Mouse (Mus musculus) forebrain, embryonic 14.5 days (tissue): ENCODE measurements around the gene Olfr1249. TPM values are rescaled to one million over a fixed set of nuclear protein-coding genes. Genes with fewer than 3 reads are reported as not detected.
"Not testable (repeated sequence)": the region's sequence is repeated elsewhere in the genome, so short reads cannot be mapped to it uniquely, and the experiment has no call there.

Source experiments
- ATAC-seq: fragments of 200-750 bp; cut with Nextera tagmentation; 2 replicates; pipeline ENCODE4 v1.8.0; 2017; ENCODE audit warnings: mild to moderate bottlenecking, moderate library complexity
- DNase-seq: peaks from one replicate; pipeline ENCODE4 v3.0.0-alpha.2; 2015; ENCODE audit warnings: low spot score
- H3K27ac ChIP-seq: fragments of 300-500 bp; sonication (generic); 2 replicates; pipeline ENCODE4 v1.5.1; 2014; ENCODE audit warnings: low read depth, mild to moderate bottlenecking, control low read depth, low read length, moderate library complexity
- H3K27me3 ChIP-seq: fragments of 300-500 bp; sonication (generic); replicated peaks from 2 replicates; pipeline ENCODE4 v1.6.1; 2014; ENCODE audit warnings: low read length, control low read depth, mixed read lengths; ENCODE audit not compliant: control insufficient read depth, insufficient read depth
- H3K36me3 ChIP-seq: fragments of 300-500 bp; sonication (generic); 2 replicates; pipeline ENCODE4 v1.6.1; 2014; ENCODE audit warnings: low read length, control low read depth; ENCODE audit not compliant: control insufficient read depth, insufficient read depth
- H3K4me1 ChIP-seq: fragments of 300-500 bp; sonication (generic); 2 replicates; pipeline ENCODE4 v1.6.1; 2014; ENCODE audit warnings: antibody characterized with exemption, low read length, control low read depth; ENCODE audit not compliant: control insufficient read depth, insufficient read depth
- H3K4me2 ChIP-seq: fragments of 300-500 bp; sonication (generic); 2 replicates; pipeline ENCODE4 v1.6.1; 2014; ENCODE audit warnings: mild to moderate bottlenecking, control low read depth, low read length
- H3K4me3 ChIP-seq: fragments of 300-500 bp; sonication (generic); 2 replicates; pipeline ENCODE4 v1.5.1; 2014; ENCODE audit warnings: low read depth, low read length, control low read depth
- H3K9ac ChIP-seq: fragments of 300-500 bp; sonication (generic); 2 replicates; pipeline ENCODE4 v1.6.1; 2014; ENCODE audit warnings: mild to moderate bottlenecking, low read length, control low read depth, moderate library complexity
- H3K9me3 ChIP-seq: fragments of 300-500 bp; sonication (generic); replicated peaks from 2 replicates; pipeline ENCODE4 v1.6.1; 2016; ENCODE audit warnings: low read length, control low read depth, mixed read lengths; ENCODE audit not compliant: control insufficient read depth
- WGBS: fragments of 180-500 bp; shearing (Covaris S2); extraction: QIAGEN DNeasy Blood & Tissue Kit; methylation state at CpG from one replicate; pipeline ENCODE4 v1.1.7; 2014; 5-methylcytosine and 5-hydroxymethylcytosine counted together
- polyA plus RNA-seq: library from polyadenylated mRNA; unstranded; fragments of >200 nt; fragmentation: Nextera tagmentation; extraction: Ambion mirVana; gene quantifications from 2 replicates; pipeline ENCODE4 v1.2.1, GENCODE M21; 2014

Olfr1249 gene
- not detected in 2 replicates for polyA plus RNA-seq

DNA sequence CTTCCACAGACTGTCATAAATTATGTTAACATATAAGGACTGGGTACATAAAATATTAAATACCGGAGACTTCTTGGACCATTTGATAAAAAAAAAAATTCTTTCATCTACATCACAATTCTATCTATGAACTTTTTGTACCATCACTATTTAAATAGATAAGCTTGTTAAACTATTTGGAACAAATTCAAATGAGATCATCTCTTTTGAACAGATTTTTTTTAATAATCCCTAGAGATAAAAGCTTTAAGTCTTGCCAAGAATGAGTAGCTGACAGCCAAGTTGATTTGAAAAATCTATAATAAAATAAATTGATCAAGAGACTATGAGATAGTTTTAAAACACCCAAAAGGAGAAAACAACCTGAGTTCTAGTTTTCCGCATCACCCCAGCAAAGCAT, at the start of gene Olfr1249:
Gene Olfr1249 (minus strand): TSS at position 101 of the 400 bp plus-strand sequence.
- Histone ChIP-seq H3K4me2 (no peak within 1 kb of the TSS), H3K4me3 (no peak within 1 kb of the TSS), H3K9me3 (no peaks in the 10 kb centered on the region), H3K4me1 (no peaks in the 10 kb centered on the region), H3K9ac (no peak within 1 kb of the TSS), H3K36me3 (no peaks in the 10 kb centered on the region), H3K27ac (no peak within 1 kb of the TSS), H3K27me3 (no peaks in the 10 kb centered on the region)
- ATAC-seq (no peak), DNase-seq (no peak)
- WGBS: 96% methylated on average over 2 of the region's 2 CpGs

DNA sequence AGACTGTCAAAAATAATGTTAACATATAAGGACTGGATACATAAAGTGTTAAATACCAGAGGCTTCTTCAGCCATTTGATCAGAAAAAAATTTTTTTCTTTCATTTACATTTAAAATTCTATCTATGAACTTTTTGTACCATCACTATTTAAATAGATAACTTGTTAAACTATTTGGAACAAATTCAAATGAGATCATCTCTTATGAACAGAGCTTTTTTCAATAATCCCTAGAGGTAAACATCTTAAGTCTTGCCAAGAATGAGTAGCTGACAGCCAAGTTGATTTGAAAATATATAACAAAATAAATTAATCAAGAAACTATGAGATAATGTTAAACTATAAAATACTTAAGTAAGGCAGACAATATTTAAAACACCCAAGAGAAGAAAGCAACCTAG, 37.1 kb upstream of the Olfr1249 start, which contains the start of gene Olfr1251:
Gene Olfr1251 (minus strand): TSS at position 101 of the 400 bp plus-strand sequence.
- Histone ChIP-seq H3K4me1 (no peaks in the 10 kb centered on the region), H3K27me3 (no peaks in the 10 kb centered on the region), H3K9ac (no peak within 1 kb of the TSS), H3K9me3 (no peaks in the 10 kb centered on the region), H3K4me2 (no peak within 1 kb of the TSS), H3K36me3 (no peaks in the 10 kb centered on the region), H3K4me3 (no peak within 1 kb of the TSS), H3K27ac (no peak within 1 kb of the TSS)
- no peak for DNase-seq
- no peak for ATAC-seq

DNA sequence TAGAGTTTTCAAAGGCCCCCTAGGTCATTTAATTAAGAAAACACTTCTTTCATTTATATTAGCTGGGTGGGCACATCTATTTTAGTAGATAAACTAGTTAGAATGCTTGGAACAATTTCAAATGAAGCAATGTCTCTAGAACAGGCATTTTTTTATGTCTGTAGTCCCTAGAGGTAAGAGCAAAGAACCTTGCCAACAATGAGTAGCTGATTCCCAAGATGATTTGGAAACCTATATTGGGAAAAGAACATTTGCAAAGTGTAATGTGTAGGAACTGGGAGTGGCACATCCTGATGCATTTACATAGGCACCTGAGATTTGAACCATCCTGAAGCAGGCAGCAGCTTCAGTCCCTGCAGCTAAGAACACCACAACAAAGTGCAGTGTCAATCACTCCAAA, 26.6 kb upstream of the Olfr1249 start, which contains the start of gene Olfr1250:
Gene Olfr1250 (minus strand): TSS at position 101 of the 400 bp plus-strand sequence.
- ATAC-seq: no peak
- Histone ChIP-seq H3K27ac (no peak within 1 kb of the TSS), H3K27me3 (no peaks in the 10 kb centered on the region), H3K36me3 (no peaks in the 10 kb centered on the region), H3K4me1 (no peaks in the 10 kb centered on the region), H3K4me3 (no peak within 1 kb of the TSS), H3K9me3 (no peaks in the 10 kb centered on the region), H3K9ac (no peak within 1 kb of the TSS), H3K4me2 (no peak within 1 kb of the TSS)
- no peak for DNase-seq

DNA sequence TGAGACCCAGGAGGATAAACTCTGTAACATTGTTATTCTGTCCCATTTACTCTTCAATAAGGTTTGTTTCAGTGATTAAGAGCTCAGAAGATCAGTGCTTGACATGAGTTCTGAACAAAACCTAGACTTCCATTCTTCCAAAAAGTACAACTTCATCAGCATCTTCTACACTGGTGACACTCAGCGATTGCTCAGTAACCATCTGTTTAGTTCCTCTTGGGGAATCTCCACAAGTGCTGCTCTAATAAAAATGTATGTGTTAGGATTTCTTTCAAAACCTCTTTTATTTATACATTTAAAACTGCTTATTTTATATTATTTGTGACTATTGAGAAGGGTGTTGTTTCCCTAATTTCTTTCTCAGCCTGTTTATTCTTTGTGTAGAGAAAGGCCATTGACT, 16.6 kb downstream of the Olfr1249 start, which contains the start of gene Olfr1248:
Gene Olfr1248 (minus strand): TSS at position 101 of the 400 bp plus-strand sequence.
- H3K36me3 ChIP-seq, H3K4me3 ChIP-seq, H3K9ac ChIP-seq, H3K27ac ChIP-seq, H3K4me1 ChIP-seq, H3K9me3 ChIP-seq, H3K27me3 ChIP-seq, ATAC-seq, DNase-seq, H3K4me2 ChIP-seq: not testable (repeated sequence)
- WGBS: 83% methylated on average over 1 of the region's 1 CpGs

DNA sequence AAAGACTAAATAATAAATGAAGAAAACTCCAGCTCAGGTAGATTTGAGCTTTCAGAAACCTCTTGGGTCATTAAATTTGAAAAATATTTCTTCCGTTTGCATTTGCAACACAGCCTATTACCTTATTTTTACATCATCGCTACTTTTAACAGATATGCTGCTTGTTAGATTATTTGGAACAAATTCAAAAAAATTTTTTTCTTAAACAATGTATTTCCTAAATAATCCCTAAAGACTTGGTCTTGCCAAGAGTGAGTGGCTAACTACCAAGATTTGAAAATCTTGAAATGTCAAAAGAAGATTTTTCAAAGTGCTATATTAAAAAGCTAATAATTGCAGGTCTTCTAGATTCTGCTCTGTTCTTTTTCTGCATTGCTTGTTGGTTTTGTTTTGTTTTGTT, 20.8 kb downstream of the Olfr1249 start, which contains the start of gene Olfr1247:
Gene Olfr1247 (minus strand): TSS at position 101 of the 400 bp plus-strand sequence.
- Histone ChIP-seq H3K9ac (no peak within 1 kb of the TSS), H3K4me3 (no peak within 1 kb of the TSS), H3K4me1 (no peaks in the 10 kb centered on the region), H3K27me3 (no peaks in the 10 kb centered on the region), H3K36me3 (no peaks in the 10 kb centered on the region), H3K9me3 (no peaks in the 10 kb centered on the region), H3K4me2 (no peak within 1 kb of the TSS), H3K27ac (no peak within 1 kb of the TSS)
- 96% methylated on average over 2 of the region's 2 CpGs for WGBS
- ATAC-seq: no peak
- no peak for DNase-seq

DNA sequence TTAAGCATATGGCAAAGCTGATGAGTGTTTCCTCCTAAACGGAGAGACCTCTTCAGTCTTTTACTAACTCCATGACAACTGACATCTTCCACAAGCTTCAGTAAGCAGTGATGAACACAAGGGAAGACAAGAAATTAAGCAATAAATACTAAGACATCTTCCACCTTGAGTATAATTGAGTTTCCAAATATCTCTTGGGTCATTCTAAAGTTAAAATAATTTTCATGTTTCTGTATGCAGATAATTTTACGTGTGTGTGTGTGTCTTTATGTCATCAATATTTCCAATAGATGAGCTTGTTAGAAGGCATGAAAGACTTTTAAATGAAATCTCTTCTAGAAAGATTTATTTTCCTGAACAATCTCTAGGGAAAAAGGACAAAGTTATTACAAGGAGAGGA, 41.7 kb downstream of the Olfr1249 start, which contains the start of gene Olfr1246:
Gene Olfr1246 (minus strand): TSS at position 101 of the 400 bp plus-strand sequence.
- no peaks in the 10 kb centered on the region for H3K9me3 ChIP-seq
- 86% methylated on average over 2 of the region's 2 CpGs for whole genome bisulfite sequencing

More for the DNA sequence above, 41.7 kb downstream of the Olfr1249 start, which contains the start of gene Olfr1246:
- H3K27me3 ChIP-seq: no peaks in the 10 kb centered on the region
- no peak within 1 kb of the TSS for H3K27ac ChIP-seq
- ATAC-seq (no peak), DNase-seq (no peak)
- H3K4me1 ChIP-seq: no peaks in the 10 kb centered on the region
- H3K9ac ChIP-seq: no peak within 1 kb of the TSS
- H3K36me3 ChIP-seq: no peaks in the 10 kb centered on the region
- no peak within 1 kb of the TSS for H3K4me3 ChIP-seq
- no peak within 1 kb of the TSS for H3K4me2 ChIP-seq

Other genes with a start within 250 kb of the Olfr1249 start
- not detected in 2 replicates for gene Olfr1238, start 225.3 kb downstream of the Olfr1249 start, polyA plus RNA-seq
- gene Olfr1239, start 214.6 kb downstream of the Olfr1249 start, polyA plus RNA-seq: not detected in 2 replicates
- gene Olfr1240, start 192.0 kb downstream of the Olfr1249 start, polyA plus RNA-seq: not detected in 2 replicates
- not detected in 2 replicates for gene Olfr1241, start 147.9 kb downstream of the Olfr1249 start, polyA plus RNA-seq
- not detected in 2 replicates for gene Olfr1242, start 136.6 kb downstream of the Olfr1249 start, polyA plus RNA-seq
- gene Olfr1243, start 103.5 kb downstream of the Olfr1249 start, polyA plus RNA-seq: not detected in 2 replicates
- gene Olfr1245, start 56.5 kb downstream of the Olfr1249 start, polyA plus RNA-seq: not detected in 2 replicates
- not detected in 2 replicates for gene Olfr1246, start 41.8 kb downstream of the Olfr1249 start, polyA plus RNA-seq
- not detected in 2 replicates for gene Olfr1247, start 20.9 kb downstream of the Olfr1249 start, polyA plus RNA-seq
- not detected in 2 replicates for gene Olfr1248, start 16.7 kb downstream of the Olfr1249 start, polyA plus RNA-seq
- not detected in 2 replicates for gene Olfr1250, start 26.5 kb upstream of the Olfr1249 start, polyA plus RNA-seq
- gene Olfr1251, start 37.0 kb upstream of the Olfr1249 start, polyA plus RNA-seq: not detected in 2 replicates
- gene Olfr1252, start 90.0 kb upstream of the Olfr1249 start, polyA plus RNA-seq: not detected in 2 replicates
- not detected in 2 replicates for gene Olfr1253, start 122.1 kb upstream of the Olfr1249 start, polyA plus RNA-seq
- not detected in 2 replicates for gene Olfr1254, start 158.6 kb upstream of the Olfr1249 start, polyA plus RNA-seq
- gene Olfr1255, start 177.1 kb upstream of the Olfr1249 start, polyA plus RNA-seq: not detected in 2 replicates
- not detected in 2 replicates for gene Olfr1256, start 206.6 kb upstream of the Olfr1249 start, polyA plus RNA-seq
- gene Olfr48, start 213.2 kb upstream of the Olfr1249 start, polyA plus RNA-seq: not detected in 2 replicates
- gene Olfr1257, start 243.5 kb upstream of the Olfr1249 start, polyA plus RNA-seq: not detected in 2 replicates